8 mouse cellular contexts compared by ENCODE assay signal in the genomic region with DNA sequence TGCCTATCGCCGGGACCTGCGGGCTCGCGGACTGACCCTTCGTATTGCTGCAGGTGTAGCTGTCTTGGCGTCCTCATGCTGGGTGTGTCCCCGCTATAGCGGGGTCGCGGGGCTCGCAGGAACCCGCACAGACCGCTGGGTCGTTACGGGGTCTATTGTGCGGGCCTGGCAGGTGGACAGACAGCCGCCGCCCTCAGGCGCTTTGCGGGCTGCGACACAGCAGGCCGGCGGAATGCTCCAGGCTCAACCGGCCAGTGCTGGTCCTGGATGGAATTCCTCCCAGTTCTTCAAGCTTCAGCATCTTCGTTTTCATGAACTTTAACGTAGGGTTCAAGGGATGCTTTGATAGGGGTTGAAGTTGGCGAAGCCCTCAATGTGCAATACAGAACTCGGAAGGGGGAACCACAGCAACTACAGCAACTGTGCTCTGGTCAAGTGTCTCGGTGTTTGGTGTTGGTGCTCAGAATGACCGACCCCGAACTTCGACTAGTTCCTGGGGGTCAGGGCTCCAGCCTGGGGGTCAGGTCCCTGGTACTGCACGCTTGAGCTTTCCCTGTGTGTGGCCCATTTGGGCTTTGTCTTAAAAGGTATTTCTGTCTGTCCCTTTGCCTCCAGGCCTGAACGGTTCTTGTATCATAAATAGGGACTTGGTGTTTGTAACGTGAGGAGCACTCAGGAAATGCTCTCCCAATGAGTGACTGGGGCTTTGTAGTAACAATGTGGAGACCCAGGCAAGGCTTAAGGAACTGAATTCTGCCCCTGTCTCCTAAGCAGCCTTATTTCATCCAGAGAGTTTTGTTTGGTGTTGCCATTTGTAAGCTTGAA. TPM values are rescaled to one million over a fixed set of nuclear protein-coding genes. Genes with fewer than 3 reads are reported as not detected.
A peak's percentile ranks its signal among the peaks of the same experiment; 100 is the strongest.
DNase-seq lines count a peak whose midpoint lies in the region; ATAC-seq lines count a peak whose summit lies in the region.

No protein-coding gene starts in this region.

- H3K4me3 ChIP-seq in heart, embryonic 13.5 days = peak overlapping the region; percentile 89
- peak overlapping the region; percentile 73 for H3K4me3 ChIP-seq in kidney, embryonic 15.5 days (replicated peaks)
- peak overlapping the region; percentile 67 for H3K4me3 ChIP-seq in midbrain, embryonic 15.5 days

- peaks cover 24% of the 10 kb centered on the region for H3K27me3 ChIP-seq in heart, embryonic 13.5 days (replicated peaks)
- H3K27me3 ChIP-seq in kidney, embryonic 15.5 days = peaks cover 29% of the 10 kb centered on the region
- peaks cover 10% of the 10 kb centered on the region for H3K27me3 ChIP-seq in midbrain, embryonic 15.5 days (replicated peaks)

- peak overlapping the region; percentile 92 for H3K9ac ChIP-seq in heart, embryonic 13.5 days
- H3K9ac ChIP-seq in kidney, embryonic 15.5 days = peak overlapping the region; percentile 73
- peak overlapping the region; percentile 85 for H3K9ac ChIP-seq in midbrain, embryonic 15.5 days

- peaks cover 28% of the 10 kb centered on the region for H3K4me1 ChIP-seq in heart, embryonic 13.5 days
- H3K4me1 ChIP-seq in kidney, embryonic 15.5 days = peaks cover 26% of the 10 kb centered on the region
- H3K4me1 ChIP-seq in midbrain, embryonic 15.5 days = peaks cover 37% of the 10 kb centered on the region

- no peak for DNase-seq in heart, postnatal 4 days
- peak; percentile 36 for DNase-seq in MN1 (ENCODE audit: low spot score)
- no peak for DNase-seq in thymus, postnatal 36 days
- DNase-seq in frontal cortex, postnatal 14 days (ENCODE audit: low spot score in 2 of 2) = no peak

- ATAC-seq in heart, embryonic 13.5 days (ENCODE audit: extremely low read depth, insufficient number of reproducible peaks, low FRiP score, low TSS enrichment) = 0 out of 2 replicates have a peak, but pooled peaks have one; percentile 6
- peak; percentile 31; the same call in 1 of the 2 replicates for ATAC-seq in erythroid progenitor cell, adult 5-6 weeks (replicated peaks; ENCODE audit: low FRiP score, poor library complexity, severe bottlenecking)
- ATAC-seq in kidney, embryonic 15.5 days (replicated peaks; ENCODE audit: low FRiP score) = peak; percentile 59
- ATAC-seq in midbrain, embryonic 15.5 days (replicated peaks) = peak; percentile 57

- H3K4me2 ChIP-seq in heart, embryonic 13.5 days = peak overlapping the region; percentile 97
- peak overlapping the region; percentile 98 for H3K4me2 ChIP-seq in kidney, embryonic 15.5 days
- peak overlapping the region; percentile 87 for H3K4me2 ChIP-seq in midbrain, embryonic 15.5 days

- H3K27ac ChIP-seq in heart, embryonic 13.5 days (replicated peaks) = peak overlapping the region; percentile 46; the same call in 1 of the 2 replicates
- H3K27ac ChIP-seq in kidney, embryonic 15.5 days = peak overlapping the region; percentile 75
- peak overlapping the region; percentile 80 for H3K27ac ChIP-seq in midbrain, embryonic 15.5 days

- no peaks in the 10 kb centered on the region for H3K9me3 ChIP-seq in heart, embryonic 13.5 days
- H3K9me3 ChIP-seq in kidney, embryonic 15.5 days (replicated peaks) = no peaks in the 10 kb centered on the region
- H3K9me3 ChIP-seq in midbrain, embryonic 15.5 days = no peaks in the 10 kb centered on the region

- H3K36me3 ChIP-seq in heart, embryonic 13.5 days = no peaks in the 10 kb centered on the region
- no peaks in the 10 kb centered on the region for H3K36me3 ChIP-seq in kidney, embryonic 15.5 days
- H3K36me3 ChIP-seq in midbrain, embryonic 15.5 days (replicated peaks) = no peaks in the 10 kb centered on the region

- 6% methylated on average over 36 of the region's 36 CpGs for WGBS in heart, embryonic 13.5 days
- WGBS in kidney, embryonic 15.5 days = 2% methylated on average over 36 of the region's 36 CpGs
- WGBS in midbrain, embryonic 15.5 days = 3% methylated on average over 36 of the region's 36 CpGs

RNA-seq across cellular contexts. Expression of gene Abca3, which starts 0.8 kb away (rescaled TPM):
- polyA plus RNA-seq in heart, embryonic 13.5 days (2015; fragmentation: Nextera tagmentation; extraction: Ambion mirVana) = 6.2 and 6.4 TPM in 2 replicates
- 10 to 100 TPM; 14.7 to 16.8 TPM for total RNA-seq in heart, postnatal 4 days (2021)
- total RNA-seq in erythroid progenitor cell, adult 5-6 weeks (2015; ENCODE audit: low replicate concordance) = 38.9 and 43.2 TPM in 2 replicates
- total RNA-seq in erythroid progenitor cell, adult 5-6 weeks (2017; ENCODE audit: low replicate concordance) = 45.6 and 46.2 TPM in 2 replicates
- polyA plus RNA-seq in kidney, embryonic 15.5 days (2015; fragmentation: Nextera tagmentation; extraction: Ambion mirVana) = 17.4 and 17.5 TPM in 2 replicates
- 32.4 and 34.6 TPM in 2 replicates for polyA plus RNA-seq in midbrain, embryonic 15.5 days (2015; fragmentation: Nextera tagmentation; extraction: Ambion mirVana)

RNA-seq across cellular contexts. Expression of gene Abca17, which starts 1.7 kb away (rescaled TPM):
- polyA plus RNA-seq in heart, embryonic 13.5 days (2015; fragmentation: Nextera tagmentation; extraction: Ambion mirVana) = 0.11 TPM in 1 of 2 replicates, not detected in the other
- under 1 TPM in 1 of 2 experiments, not detected in 1; 0.05 TPM for total RNA-seq in heart, postnatal 4 days (2021)
- total RNA-seq in erythroid progenitor cell, adult 5-6 weeks (2015; ENCODE audit: low replicate concordance) = not detected in 2 replicates
- not detected in 2 replicates for total RNA-seq in erythroid progenitor cell, adult 5-6 weeks (2017; ENCODE audit: low replicate concordance)
- polyA plus RNA-seq in kidney, embryonic 15.5 days (2015; fragmentation: Nextera tagmentation; extraction: Ambion mirVana) = 0.18 and 0.27 TPM in 2 replicates
- 0.41 and 0.65 TPM in 2 replicates for polyA plus RNA-seq in midbrain, embryonic 15.5 days (2015; fragmentation: Nextera tagmentation; extraction: Ambion mirVana)

Comparison
In these comparisons a context has a peak if more than half of its experiments do, and no peak if none do; other contexts are left out.
1. ATAC-seq: peak in every context shown above with its lines; median percentile 59 in kidney, embryonic 15.5 days; 57 in midbrain, embryonic 15.5 days; 31 in erythroid progenitor cell, adult 5-6 weeks; 6 in heart, embryonic 13.5 days.